Mouse (Mus musculus) heart, embryonic 11.5 days (tissue): ENCODE data around the gene Nup93. TPM values are rescaled to one million over a fixed set of nuclear protein-coding genes. Genes with fewer than 3 reads are reported as not detected.
A peak's percentile ranks its signal among the peaks of the same experiment; 100 is the strongest.

Experiments
- ATAC-seq: fragments of 200-750 bp; cut with Nextera tagmentation; replicated peaks from 2 replicates; pipeline ENCODE4 v1.8.0; 2017; ENCODE audit warnings: moderate library complexity; ENCODE audit not compliant: insufficient number of reproducible peaks, low FRiP score, low TSS enrichment
- H3K27ac ChIP-seq: fragments of 300-500 bp; sonication (generic); 2 replicates; pipeline ENCODE4 v1.5.1; 2014; ENCODE audit warnings: mild to moderate bottlenecking, low read depth, low read length
- H3K27me3 ChIP-seq: fragments of 300-500 bp; sonication (generic); 2 replicates; pipeline ENCODE4 v1.6.1; 2014; ENCODE audit warnings: mild to moderate bottlenecking, low read length, mixed read lengths; ENCODE audit not compliant: control insufficient read depth, insufficient read depth
- H3K36me3 ChIP-seq: fragments of 300-500 bp; sonication (generic); 2 replicates; pipeline ENCODE4 v1.6.1; 2014; ENCODE audit warnings: mild to moderate bottlenecking, low read length, moderate library complexity, mixed read lengths; ENCODE audit not compliant: control insufficient read depth, insufficient read depth
- H3K4me1 ChIP-seq: fragments of 300-500 bp; sonication (generic); 2 replicates; pipeline ENCODE4 v1.6.1; 2014; ENCODE audit warnings: low read length; ENCODE audit not compliant: control insufficient read depth, insufficient read depth
- H3K4me2 ChIP-seq: fragments of 300-500 bp; sonication (generic); 2 replicates; pipeline ENCODE4 v1.6.1; 2014; ENCODE audit warnings: mild to moderate bottlenecking, moderate library complexity
- H3K4me3 ChIP-seq: fragments of 300-500 bp; sonication (generic); 2 replicates; pipeline ENCODE4 v1.5.1; 2014; ENCODE audit warnings: low read depth, low read length
- H3K9ac ChIP-seq: fragments of 300-500 bp; sonication (generic); 2 replicates; pipeline ENCODE4 v1.6.1; 2014; ENCODE audit warnings: mild to moderate bottlenecking, low read depth, low read length, moderate library complexity
- H3K9me3 ChIP-seq: fragments of 300-500 bp; sonication (generic); replicated peaks from 2 replicates; pipeline ENCODE4 v1.6.1; 2016; ENCODE audit warnings: low read length; ENCODE audit not compliant: control insufficient read depth
- WGBS: fragments of 180-500 bp; shearing (Covaris S2); extraction: QIAGEN DNeasy Blood & Tissue Kit; methylation state at CpG from one replicate; pipeline ENCODE4 v1.1.7; 2014; ENCODE audit not compliant: insufficient replicate concordance; 5-methylcytosine and 5-hydroxymethylcytosine counted together
- microRNA counts: library from miRNA; unstranded; fragments of <30 nt; microRNA quantifications from one replicate; lab custom pipeline; 2015
- microRNA-seq: library from miRNA; unstranded; fragments of <30 nt; microRNA quantifications from one replicate; pipeline ENCODE4, GENCODE M21; 2016; ENCODE audit warnings: borderline number of aligned reads
- polyA plus RNA-seq: library from polyadenylated mRNA; unstranded; fragments of >200 nt; fragmentation: Nextera tagmentation; extraction: Ambion mirVana; gene quantifications from 2 replicates; pipeline ENCODE4 v1.2.1, GENCODE M21; 2014

Gene Nup93
- polyA plus RNA-seq, 1 experiment from 2014 or later, result 73.4 TPM

DNA sequence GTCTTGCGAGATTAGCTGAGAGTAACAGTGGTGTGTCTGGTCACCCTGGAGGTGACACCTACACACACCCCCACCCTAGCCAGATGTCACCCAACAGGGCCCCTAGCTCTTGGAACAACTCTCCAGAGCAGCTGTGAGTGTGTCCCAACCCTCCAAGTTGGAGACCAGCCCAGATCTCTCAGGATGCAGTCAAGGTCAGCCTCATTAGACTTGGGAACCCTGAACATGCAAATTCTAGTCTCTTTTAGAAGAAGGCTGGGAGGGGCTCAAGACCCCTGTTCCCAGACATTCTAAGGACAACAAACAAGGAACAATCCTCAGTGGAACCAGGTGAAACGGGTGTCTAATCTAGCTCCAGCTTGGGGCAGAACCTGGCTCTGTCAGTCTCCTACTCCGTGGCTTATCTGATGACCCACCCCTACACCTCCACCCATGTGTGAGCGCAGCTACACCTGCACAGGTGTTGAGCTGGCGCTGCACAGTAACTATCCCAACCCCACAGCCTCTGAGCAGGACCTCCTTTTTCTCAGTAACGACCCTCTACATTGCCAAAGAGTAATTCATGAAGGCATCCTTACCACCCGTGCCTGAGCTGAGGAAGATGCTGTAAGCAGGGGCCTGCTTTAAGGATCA, 148.4 kb downstream of the Nup93 start:
- H3K9ac ChIP-seq, result no peak overlapping the region
- H3K36me3 ChIP-seq, result no peaks in the 10 kb centered on the region
- H3K4me3 ChIP-seq, result no peak overlapping the region
- no peaks in the 10 kb centered on the region for H3K27me3 ChIP-seq
- peaks cover 22% of the 10 kb centered on the region for H3K4me1 ChIP-seq
- H3K27ac ChIP-seq, result no peak overlapping the region
- H3K4me2 ChIP-seq, result no peak overlapping the region
- 74% methylated on average over 7 of the region's 7 CpGs for WGBS
- no peak for ATAC-seq
- no peaks in the 10 kb centered on the region for H3K9me3 ChIP-seq

DNA sequence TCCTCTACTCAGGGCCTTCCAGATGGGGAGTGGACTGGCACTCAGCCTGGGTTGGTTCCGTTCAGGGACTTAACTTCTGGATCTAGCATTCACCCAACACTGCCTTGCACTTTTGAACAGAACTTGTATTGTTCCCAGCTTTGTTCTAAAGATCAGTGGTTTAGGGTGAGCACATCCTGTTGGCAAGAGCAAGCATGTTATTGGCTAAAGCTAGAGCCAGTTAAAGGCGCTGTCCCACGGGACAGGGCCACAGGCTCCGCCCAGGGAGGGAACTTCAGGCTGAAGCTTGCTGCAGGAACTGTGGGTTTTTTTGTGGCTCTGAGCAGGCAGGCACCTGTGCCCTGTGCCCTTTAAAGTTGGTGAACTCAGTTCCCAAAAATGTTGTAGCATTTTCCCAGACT, 148.9 kb downstream of the Nup93 start:
- Histone ChIP-seq H3K36me3 (no peaks in the 10 kb centered on the region), H3K9ac (no peak overlapping the region), H3K27ac (peak overlapping the region; percentile 22; the same call in 1 of the 2 replicates), H3K4me2 (no peak overlapping the region), H3K27me3 (no peaks in the 10 kb centered on the region), H3K4me1 (peaks cover 20% of the 10 kb centered on the region), H3K4me3 (no peak overlapping the region), H3K9me3 (no peaks in the 10 kb centered on the region)
- no peak for ATAC-seq
- 42% methylated on average over 4 of the region's 4 CpGs for WGBS

DNA sequence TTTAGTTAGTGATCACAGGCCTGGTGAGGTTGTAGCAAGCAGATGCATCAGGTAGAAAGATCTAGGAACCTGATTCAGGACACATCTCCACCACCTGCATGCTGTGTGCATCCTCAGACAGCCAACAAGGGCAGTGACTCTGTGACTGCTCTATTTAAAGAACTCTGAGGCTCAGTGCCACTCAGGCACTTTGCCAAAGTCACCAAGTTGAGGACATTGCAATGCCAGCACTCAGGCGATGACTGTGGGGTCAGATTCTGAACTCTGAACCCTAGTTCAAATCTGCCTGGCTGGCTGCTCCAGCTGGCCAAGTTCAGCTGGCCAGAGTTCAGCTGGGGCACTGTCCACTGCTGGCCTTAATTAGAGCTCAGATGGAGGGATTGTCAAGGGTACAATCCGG, 149.5 kb downstream of the Nup93 start:
- Histone ChIP-seq H3K4me3 (no peak overlapping the region), H3K27ac (peak overlapping the region; percentile 22; the same call in 1 of the 2 replicates), H3K9me3 (no peaks in the 10 kb centered on the region), H3K4me1 (peaks cover 14% of the 10 kb centered on the region), H3K4me2 (no peak overlapping the region), H3K27me3 (no peaks in the 10 kb centered on the region), H3K9ac (no peak overlapping the region), H3K36me3 (no peaks in the 10 kb centered on the region)
- WGBS, result 60% methylated on average over 2 of the region's 2 CpGs
- ATAC-seq, result no peak

DNA sequence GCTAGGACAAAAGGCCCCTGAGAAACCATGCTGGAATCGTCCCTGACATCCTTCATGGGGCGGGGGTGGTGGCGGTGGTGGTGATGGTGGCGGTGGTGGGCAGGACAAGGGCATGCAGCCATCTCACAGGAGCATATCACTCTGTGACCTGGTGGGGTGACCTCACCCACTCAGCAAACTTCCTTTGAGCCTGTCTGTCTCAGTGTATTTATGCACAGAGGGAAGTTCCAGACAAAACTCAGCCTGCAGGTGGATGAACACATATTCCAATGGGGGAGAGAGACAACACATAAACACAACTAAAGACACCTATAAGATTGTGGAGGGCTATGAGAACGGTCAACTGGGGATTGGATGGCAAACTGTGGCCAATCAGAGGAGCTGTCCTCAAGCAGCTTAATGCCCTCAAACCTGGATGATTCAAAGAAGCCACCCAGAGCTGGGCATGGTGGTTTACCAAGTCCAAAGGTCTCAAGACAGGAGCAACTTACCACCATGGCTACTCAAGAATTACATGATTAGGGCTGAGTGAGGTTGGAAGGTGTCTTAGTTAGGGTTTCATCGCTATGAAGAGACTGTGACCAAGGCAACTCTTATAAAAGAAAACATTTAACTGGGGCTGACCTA, 150.4 kb downstream of the Nup93 start:
- no peaks in the 10 kb centered on the region for H3K36me3 ChIP-seq
- no peak overlapping the region for H3K27ac ChIP-seq
- H3K27me3 ChIP-seq, result no peaks in the 10 kb centered on the region
- WGBS, result 81% methylated on average over 6 of the region's 6 CpGs
- no peak for ATAC-seq
- H3K9me3 ChIP-seq, result no peaks in the 10 kb centered on the region
- peaks cover 13% of the 10 kb centered on the region for H3K4me1 ChIP-seq
- H3K4me3 ChIP-seq, result no peak overlapping the region
- H3K9ac ChIP-seq, result no peak overlapping the region
- H3K4me2 ChIP-seq, result no peak overlapping the region

DNA sequence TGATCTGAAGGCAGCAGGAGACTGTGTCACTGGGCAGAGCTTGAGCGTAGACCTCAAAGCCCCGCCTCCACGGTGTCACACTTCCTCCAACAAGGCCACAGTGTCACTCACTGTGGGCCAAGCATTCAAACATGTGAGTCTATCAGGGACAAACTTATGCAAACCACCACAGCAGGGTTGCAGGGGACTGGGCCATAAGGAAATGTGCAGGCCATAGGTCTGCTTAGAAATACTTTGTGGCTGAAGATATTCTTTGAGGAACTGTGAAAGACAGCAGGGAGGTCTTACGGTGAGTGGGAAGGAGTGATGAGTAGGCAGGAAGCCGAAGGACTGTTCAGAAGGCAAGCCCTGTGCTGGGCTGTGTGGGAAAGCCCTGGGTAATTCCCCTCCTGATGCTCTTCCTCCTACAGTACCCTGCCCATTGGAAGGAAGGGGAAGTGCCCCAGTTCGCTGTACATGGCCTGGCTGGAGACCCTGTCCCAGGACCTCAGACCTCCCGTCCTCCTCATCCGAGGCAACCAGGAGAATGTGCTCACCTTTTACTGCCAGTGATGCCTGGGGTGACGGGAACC, 151.1 kb downstream of the Nup93 start:
- no peak overlapping the region for H3K9ac ChIP-seq
- no peak for ATAC-seq
- peaks cover 13% of the 10 kb centered on the region for H3K4me1 ChIP-seq
- no peaks in the 10 kb centered on the region for H3K27me3 ChIP-seq
- WGBS, result 74% methylated on average over 9 of the region's 9 CpGs
- no peak overlapping the region for H3K4me2 ChIP-seq
- H3K36me3 ChIP-seq, result no peaks in the 10 kb centered on the region
- no peak overlapping the region for H3K4me3 ChIP-seq
- H3K27ac ChIP-seq, result no peak overlapping the region
- H3K9me3 ChIP-seq, result no peaks in the 10 kb centered on the region

MicroRNAs encoded within 50 kb of the gene (microRNA counts, 519-probe panel; counts per million panel counts)
- microRNA mmu-miR-138 (lab: Ali Mortazavi, UCI), result 4,360 counts per million, percentile 35 among the panel's probes with 10 or more counts

Small RNA genes within 50 kb of the gene (microRNA-seq; reads per million reads assigned to microRNA genes)
- gene Mir138-2, result 90.4 reads per million, percentile 62 among the genes with 10 or more reads in this experiment

Other genes with a start within 250 kb of the Nup93 start
- 47.3 and 55.0 TPM in 2 replicates for gene Amfr, start 201.7 kb upstream of the Nup93 start, polyA plus RNA-seq
- 91.3 and 94.6 TPM in 2 replicates for gene Nudt21, start 177.5 kb upstream of the Nup93 start, polyA plus RNA-seq
- 13.2 and 13.9 TPM in 2 replicates for gene Ogfod1, start 177.4 kb upstream of the Nup93 start, polyA plus RNA-seq
- gene Bbs2, start 115.6 kb upstream of the Nup93 start, polyA plus RNA-seq, result 8.7 and 10.6 TPM in 2 replicates
- not detected in 2 replicates for gene Mt4, start 77.4 kb upstream of the Nup93 start, polyA plus RNA-seq
- 22.7 TPM in 2 replicates for gene Mt3, start 62.0 kb upstream of the Nup93 start, polyA plus RNA-seq
- 58.5 and 102 TPM in 2 replicates for gene Mt2, start 41.9 kb upstream of the Nup93 start, polyA plus RNA-seq
- 270 and 395 TPM in 2 replicates for gene Mt1, start 35.5 kb upstream of the Nup93 start, polyA plus RNA-seq
- gene Slc12a3, start 114.6 kb downstream of the Nup93 start, polyA plus RNA-seq, result 0.20 TPM in 1 of 2 replicates, not detected in the other
- 80.5 and 84.1 TPM in 2 replicates for gene Herpud1, start 171.9 kb downstream of the Nup93 start, polyA plus RNA-seq
- 0.13 TPM in 1 of 2 replicates, not detected in the other for gene Nlrc5, start 219.8 kb downstream of the Nup93 start, polyA plus RNA-seq